Mouse (Mus musculus): Measurements from ENCODE around the gene Hist1h2bh. TPM values are rescaled to one million over a fixed set of nuclear protein-coding genes. Genes with fewer than 3 reads are reported as not detected.
A peak's percentile ranks its signal among the peaks of the same experiment; 100 is the strongest.
"Not testable (repeated sequence)": the region's sequence is repeated elsewhere in the genome, so short reads cannot be mapped to it uniquely, and the experiment has no call there.

Gene Hist1h2bh
- polyA plus RNA-seq, 1 experiment from 2014 or later, result 0.22 TPM

DNA sequence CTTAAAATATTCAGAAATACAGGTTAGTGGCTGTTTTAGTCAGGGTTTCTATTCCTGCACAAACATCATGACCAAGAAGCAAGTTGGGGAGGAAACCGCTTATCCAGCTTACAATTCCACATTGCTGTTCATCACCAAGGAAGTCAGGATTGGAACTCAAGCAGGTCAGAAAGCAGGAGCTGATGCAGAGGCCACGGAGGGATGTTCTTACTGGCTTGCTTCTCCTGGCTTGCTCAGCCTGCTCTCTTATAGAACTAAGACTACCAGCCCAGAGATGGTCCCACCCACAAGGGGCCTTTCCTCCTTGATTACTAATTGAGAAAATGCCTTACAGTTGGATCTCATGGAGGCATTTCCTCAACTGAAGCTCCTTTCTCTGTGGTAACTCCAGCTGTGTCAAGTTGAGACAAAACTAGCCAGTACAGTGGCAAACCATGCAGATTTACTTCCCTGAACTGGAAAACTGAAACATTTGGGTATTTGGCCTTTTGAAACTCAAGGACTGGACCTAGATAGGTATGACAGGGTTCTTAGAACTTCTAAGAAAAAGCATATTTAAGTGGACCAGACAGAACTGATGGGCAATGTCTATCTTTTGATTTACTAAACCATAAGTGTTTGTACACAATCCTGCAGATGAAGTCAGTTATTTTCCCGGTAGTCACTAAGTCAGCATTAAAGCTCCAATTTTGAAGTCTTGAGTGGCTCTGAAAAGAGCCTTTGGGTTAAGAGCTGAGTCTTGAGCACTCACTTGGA, 789 bp downstream of the Hist1h2bh start:
- peak overlapping the region; percentile 42 for H3K4me3 ChIP-seq (replicated peaks)
- H3K9me3 ChIP-seq (replicated peaks); H3K27me3 ChIP-seq (replicated peaks); ATAC-seq (ENCODE audit: low FRiP score); H3K4me1 ChIP-seq; H3K36me3 ChIP-seq: not testable (repeated sequence)
- WGBS, result 4% methylated on average over 3 of the region's 3 CpGs
- peak overlapping the region; percentile 49 for H3K9ac ChIP-seq (replicated peaks)
- H3K27ac ChIP-seq (replicated peaks), result peak overlapping the region; percentile 75
- peak overlapping the region; percentile 67 for H3K4me2 ChIP-seq

DNA sequence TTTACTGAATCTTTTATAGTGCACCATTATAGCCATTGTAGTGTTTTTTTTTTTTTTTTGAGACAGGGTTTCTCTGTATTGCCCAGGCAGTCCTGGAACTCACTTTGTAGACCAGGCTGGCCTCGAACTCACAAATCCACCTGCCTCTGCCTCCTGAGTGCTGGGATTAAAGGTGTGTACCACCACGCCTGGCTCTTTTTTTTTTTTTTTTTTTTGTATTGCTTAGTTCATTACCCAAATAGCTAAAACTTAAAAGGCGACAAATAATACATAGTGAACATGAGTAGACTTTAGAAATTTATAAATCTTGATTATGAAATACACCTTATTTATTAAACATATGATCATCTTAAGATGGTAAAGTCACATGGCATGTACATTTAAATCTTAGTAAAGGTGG, 1.7 kb downstream of the Hist1h2bh start:
- no peaks in the 10 kb centered on the region for H3K27me3 ChIP-seq (replicated peaks)
- H3K36me3 ChIP-seq, result no peaks in the 10 kb centered on the region
- no peak overlapping the region for H3K9ac ChIP-seq (replicated peaks)
- H3K4me2 ChIP-seq, result no peak overlapping the region
- 94% methylated on average over 3 of the region's 3 CpGs for WGBS
- H3K9me3 ChIP-seq (replicated peaks), result no peaks in the 10 kb centered on the region
- peaks cover 5% of the 10 kb centered on the region for H3K4me1 ChIP-seq
- no peak overlapping the region for H3K27ac ChIP-seq (replicated peaks)
- no peak for ATAC-seq (ENCODE audit: low FRiP score)
- H3K4me3 ChIP-seq (replicated peaks), result no peak overlapping the region

DNA sequence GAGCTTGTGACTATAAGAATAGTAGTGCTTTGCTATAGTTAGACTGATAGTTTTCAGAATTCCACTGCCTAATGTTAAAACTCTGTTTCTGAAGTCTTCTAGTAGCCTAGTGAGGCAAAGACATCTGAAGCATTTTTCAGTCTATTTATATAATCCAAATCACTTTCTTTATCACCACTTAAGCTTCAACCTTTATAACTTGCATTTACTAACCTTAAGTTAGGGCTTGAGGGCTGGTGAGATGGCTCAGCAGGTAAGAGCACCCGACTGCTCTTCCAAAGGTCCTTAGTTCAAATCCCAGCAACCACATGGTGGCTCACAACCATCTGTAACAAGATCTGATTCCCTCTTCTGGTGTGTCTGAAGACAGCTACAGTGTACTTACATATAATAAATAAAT, 3.4 kb downstream of the Hist1h2bh start:
- not testable (repeated sequence) for H3K9me3 ChIP-seq (replicated peaks); H3K27me3 ChIP-seq (replicated peaks); H3K4me3 ChIP-seq (replicated peaks); H3K27ac ChIP-seq (replicated peaks); H3K36me3 ChIP-seq; H3K4me1 ChIP-seq; H3K4me2 ChIP-seq; ATAC-seq (ENCODE audit: low FRiP score); H3K9ac ChIP-seq (replicated peaks)
- WGBS, result 73% methylated on average over 1 of the region's 1 CpGs

DNA sequence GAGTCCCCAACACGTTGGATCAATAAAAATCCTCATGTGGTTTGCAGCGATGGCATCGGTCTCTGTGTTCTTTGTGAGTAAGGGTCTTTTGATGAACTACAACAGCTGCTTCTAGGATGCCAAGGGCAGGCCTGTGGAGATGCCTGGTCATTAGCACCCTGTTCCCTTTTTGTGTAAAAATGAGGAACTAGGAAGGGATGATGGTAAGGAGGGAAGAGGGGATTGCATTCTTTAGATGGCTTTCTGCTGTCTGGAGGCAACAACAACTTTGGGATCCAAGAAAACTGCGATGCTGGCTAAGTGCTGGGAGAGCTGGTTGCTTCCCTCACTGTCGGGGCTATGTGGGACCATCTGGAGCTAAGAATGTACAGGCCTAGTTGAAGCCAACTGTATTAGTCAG, 4.9 kb downstream of the Hist1h2bh start:
- Histone ChIP-seq H3K27ac (replicated peaks) (no peak overlapping the region), H3K27me3 (replicated peaks) (no peaks in the 10 kb centered on the region), H3K4me1 (peaks cover 17% of the 10 kb centered on the region), H3K4me3 (replicated peaks) (no peak overlapping the region), H3K9me3 (replicated peaks) (no peaks in the 10 kb centered on the region), H3K36me3 (no peaks in the 10 kb centered on the region), H3K9ac (replicated peaks) (no peak overlapping the region), H3K4me2 (no peak overlapping the region)
- WGBS, result 74% methylated on average over 5 of the region's 5 CpGs
- no peak for ATAC-seq (ENCODE audit: low FRiP score)

DNA sequence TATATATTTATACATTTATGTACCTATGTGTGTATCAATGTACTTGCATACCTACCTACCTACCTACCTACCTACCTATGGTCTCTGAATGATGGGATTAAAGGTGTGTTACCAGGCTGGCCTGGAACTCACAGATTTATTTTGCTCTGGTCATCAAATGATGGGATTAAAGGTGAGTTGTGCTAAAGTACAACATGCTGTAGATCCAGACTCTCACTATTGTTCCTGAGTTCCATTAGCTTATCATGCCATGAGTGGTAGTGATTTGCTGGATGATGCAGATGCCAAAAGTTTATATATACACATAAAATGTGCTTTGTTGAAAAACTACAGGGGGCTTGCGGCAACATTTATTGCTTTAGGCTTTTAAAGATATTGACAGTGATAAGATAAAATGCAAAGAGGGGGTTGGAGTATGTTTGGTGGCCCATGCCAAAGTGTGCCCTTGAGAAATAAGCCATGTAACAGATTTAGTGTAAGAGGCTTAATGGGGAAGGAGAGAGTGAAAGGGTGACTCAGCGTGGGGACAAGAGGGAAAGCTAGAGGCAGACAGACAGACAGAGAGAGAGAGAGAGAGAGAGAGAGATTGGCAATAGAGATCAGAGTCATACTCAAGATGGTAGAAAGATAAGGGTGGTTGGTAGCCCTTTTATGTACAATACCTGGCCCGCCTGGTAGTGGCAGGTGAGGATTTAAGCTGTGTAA, 6.0 kb downstream of the Hist1h2bh start:
- H3K27ac ChIP-seq (replicated peaks), result no peak overlapping the region
- no peaks in the 10 kb centered on the region for H3K9me3 ChIP-seq (replicated peaks)
- H3K36me3 ChIP-seq, result no peaks in the 10 kb centered on the region
- no peak for ATAC-seq (ENCODE audit: low FRiP score)
- 76% methylated on average over 3 of the region's 3 CpGs for WGBS
- H3K4me1 ChIP-seq, result peaks cover 23% of the 10 kb centered on the region
- H3K4me2 ChIP-seq, result no peak overlapping the region; the same call in 1 of the 2 replicates
- no peaks in the 10 kb centered on the region for H3K27me3 ChIP-seq (replicated peaks)
- H3K4me3 ChIP-seq (replicated peaks), result no peak overlapping the region
- no peak overlapping the region for H3K9ac ChIP-seq (replicated peaks)

DNA sequence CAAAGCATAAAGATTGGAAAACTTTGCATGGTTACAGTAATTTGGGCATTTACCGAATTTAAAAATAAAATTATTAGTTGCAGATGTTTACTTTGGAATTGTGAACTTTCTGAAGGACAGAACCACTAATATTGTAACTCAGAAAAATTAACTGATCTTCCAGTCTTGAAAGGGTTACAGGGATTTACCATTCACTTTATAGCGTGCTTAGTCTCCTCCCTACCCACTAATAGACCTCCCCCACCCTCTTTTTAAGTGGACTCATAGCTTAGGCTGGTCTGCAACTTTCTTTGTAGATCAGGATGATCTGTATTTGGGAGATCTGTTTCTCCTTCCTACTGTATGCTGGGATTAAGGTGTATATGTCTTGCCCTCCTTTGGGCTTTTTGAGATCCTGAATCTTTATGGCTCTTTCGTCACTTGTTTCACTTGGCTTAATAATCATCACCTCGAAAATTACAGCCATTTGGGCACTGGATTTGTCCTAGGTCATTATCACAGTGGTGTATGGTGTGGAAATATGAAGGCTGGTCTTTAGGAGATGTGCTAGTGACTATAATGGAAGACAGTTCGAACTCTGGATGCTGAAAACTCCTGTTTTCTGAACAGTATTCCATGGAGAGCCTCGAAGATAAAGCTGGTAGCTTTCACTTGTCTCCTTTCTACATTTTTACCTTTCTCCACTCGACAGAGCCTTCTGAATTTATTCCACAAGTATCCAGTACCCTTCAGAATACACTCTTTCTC, 6.9 kb downstream of the Hist1h2bh start:
- ATAC-seq (ENCODE audit: low FRiP score), result no peak
- H3K9ac ChIP-seq (replicated peaks), result no peak overlapping the region; the same call in 1 of the 2 replicates
- H3K4me2 ChIP-seq, result peak overlapping the region; percentile 87
- peaks cover 26% of the 10 kb centered on the region for H3K4me1 ChIP-seq
- no peaks in the 10 kb centered on the region for H3K9me3 ChIP-seq (replicated peaks)
- no peaks in the 10 kb centered on the region for H3K27me3 ChIP-seq (replicated peaks)
- no peak overlapping the region for H3K27ac ChIP-seq (replicated peaks)
- peak overlapping the region; percentile 14 for H3K4me3 ChIP-seq (replicated peaks)
- 24% methylated on average over 7 of the region's 7 CpGs for WGBS
- H3K36me3 ChIP-seq, result no peaks in the 10 kb centered on the region

DNA sequence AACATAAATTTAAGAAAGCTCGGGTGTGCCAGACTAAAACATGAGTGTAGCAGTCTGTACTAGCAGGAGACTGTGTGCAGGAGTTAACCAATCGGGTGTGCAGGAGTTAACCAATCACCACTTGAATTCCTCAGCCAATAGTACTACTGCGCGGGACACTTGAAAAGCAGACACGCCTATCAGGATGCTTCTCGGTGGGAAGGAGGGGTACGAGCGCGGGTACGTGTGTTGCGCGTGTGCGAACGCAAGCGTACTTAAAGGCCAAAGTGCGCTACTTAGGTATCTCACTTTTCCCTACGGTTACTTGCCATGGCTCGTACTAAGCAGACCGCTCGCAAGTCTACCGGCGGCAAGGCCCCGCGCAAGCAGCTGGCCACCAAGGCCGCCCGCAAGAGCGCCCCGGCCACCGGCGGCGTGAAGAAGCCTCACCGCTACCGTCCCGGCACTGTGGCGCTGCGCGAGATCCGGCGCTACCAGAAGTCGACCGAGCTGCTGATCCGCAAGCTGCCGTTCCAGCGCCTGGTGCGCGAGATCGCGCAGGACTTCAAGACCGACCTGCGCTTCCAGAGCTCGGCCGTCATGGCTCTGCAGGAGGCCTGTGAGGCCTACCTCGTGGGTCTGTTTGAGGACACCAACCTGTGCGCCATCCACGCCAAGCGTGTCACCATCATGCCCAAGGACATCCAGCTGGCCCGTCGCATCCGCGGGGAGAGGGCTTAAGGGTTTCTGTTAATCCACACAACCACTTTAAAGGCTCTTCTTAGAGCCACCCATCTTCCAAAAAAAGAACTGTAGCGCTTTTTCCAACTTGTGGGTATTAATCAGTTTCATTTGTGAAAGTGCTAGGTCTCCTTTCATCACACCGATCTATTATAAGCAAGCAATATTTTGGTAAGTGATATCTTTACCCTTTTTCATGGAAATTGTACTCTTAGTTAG, 7.8 kb downstream of the Hist1h2bh start, which contains the start of gene Hist1h3g:
TSS of gene Hist1h3g (plus strand) at position 286 of the 939 bp plus-strand sequence.
- under 1% methylated on average over 52 of the region's 62 CpGs for WGBS
- H3K27me3 ChIP-seq (replicated peaks); H3K9me3 ChIP-seq (replicated peaks); H3K36me3 ChIP-seq: not testable (repeated sequence)
- peak within 1 kb of the TSS; percentile 40 for H3K9ac ChIP-seq (replicated peaks)
- peak within 1 kb of the TSS; percentile 87 for H3K4me2 ChIP-seq
- H3K4me1 ChIP-seq, result peaks cover 26% of the 10 kb centered on the region
- H3K4me3 ChIP-seq (replicated peaks), result peak within 1 kb of the TSS; percentile 56
- H3K27ac ChIP-seq (replicated peaks), result peak within 1 kb of the TSS; percentile 73
- peak; percentile 88 for ATAC-seq (ENCODE audit: low FRiP score)

DNA sequence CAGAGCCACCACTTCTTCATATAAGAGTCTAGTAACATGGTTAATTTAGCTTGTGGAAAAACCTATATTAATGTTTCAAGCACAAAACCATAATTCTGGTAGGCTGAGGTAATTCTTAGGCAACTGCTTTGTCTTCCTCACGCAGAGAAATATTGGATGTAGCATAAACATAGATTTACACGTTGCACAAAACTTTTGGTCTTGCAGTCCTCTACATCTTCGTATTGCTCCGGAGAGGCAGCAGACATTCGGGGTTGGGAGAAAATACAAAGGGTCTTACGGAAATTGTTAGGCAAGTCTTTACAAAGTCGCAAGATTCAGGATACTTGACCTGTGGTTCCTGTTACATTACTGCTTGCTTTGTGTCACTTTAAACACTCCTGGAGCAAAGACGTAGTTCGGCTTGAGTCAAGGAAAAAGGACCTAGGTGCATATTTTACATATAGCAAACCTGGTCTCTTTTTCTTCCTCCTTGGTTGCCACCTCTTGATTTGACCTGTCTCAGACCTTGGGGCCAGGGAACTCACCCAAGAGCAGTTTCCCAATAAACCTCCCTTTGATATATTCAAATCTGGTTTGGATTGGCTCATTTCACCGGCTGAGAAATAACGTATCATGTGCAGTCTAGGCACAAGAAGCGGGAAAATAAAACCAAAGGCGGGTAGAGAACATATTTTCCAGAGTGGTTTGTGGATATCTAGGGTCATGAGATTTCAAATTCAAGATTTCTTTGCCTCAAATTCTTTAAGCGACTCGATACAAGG, 8.6 kb downstream of the Hist1h2bh start:
- WGBS, result 1% methylated on average over 15 of the region's 15 CpGs
- peak overlapping the region; percentile 36 for H3K9ac ChIP-seq (replicated peaks)
- peak overlapping the region; percentile 56 for H3K4me3 ChIP-seq (replicated peaks)
- no peaks in the 10 kb centered on the region for H3K9me3 ChIP-seq (replicated peaks)
- no peak for ATAC-seq (ENCODE audit: low FRiP score)
- H3K27ac ChIP-seq (replicated peaks), result peak overlapping the region; percentile 73
- peaks cover 31% of the 10 kb centered on the region for H3K4me1 ChIP-seq
- H3K27me3 ChIP-seq (replicated peaks), result no peaks in the 10 kb centered on the region
- H3K36me3 ChIP-seq, result no peaks in the 10 kb centered on the region
- peak overlapping the region; percentile 87 for H3K4me2 ChIP-seq

DNA sequence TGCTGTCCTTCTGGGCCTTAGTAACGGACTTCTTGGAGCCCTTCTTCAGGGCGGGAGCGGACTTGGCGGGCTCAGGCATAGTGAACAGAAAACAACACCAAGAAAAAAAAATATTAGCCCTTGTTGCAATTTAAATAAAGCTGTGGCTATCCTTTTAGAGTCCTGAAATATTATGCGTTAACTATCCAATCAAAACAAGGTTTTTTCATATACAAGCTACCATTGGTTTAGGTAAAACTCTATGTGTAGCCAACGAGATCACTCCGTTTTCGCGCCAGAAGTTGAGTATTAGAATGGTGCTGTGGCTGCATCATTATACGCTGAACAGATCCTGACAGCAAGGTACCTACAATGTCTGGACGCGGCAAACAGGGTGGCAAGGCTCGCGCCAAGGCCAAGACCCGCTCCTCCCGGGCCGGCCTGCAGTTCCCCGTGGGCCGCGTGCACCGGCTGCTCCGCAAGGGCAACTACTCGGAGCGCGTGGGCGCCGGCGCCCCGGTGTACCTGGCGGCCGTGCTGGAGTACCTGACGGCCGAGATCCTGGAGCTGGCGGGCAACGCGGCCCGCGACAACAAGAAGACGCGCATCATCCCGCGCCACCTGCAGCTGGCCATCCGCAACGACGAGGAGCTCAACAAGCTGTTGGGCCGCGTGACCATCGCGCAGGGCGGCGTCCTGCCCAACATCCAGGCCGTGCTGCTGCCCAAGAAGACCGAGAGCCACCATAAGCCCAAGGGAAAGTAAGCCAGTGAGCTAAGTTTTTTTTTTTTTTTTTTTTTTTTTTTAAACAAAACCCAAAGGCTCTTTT, 9.4 kb downstream of the Hist1h2bh start, which contains the start of gene Hist1h2af:
TSS of gene Hist1h2af (plus strand) at position 347 of the 808 bp plus-strand sequence.
- under 1% methylated on average over 25 of the region's 53 CpGs for WGBS
- peaks cover 31% of the 10 kb centered on the region for H3K4me1 ChIP-seq
- H3K27me3 ChIP-seq (replicated peaks); H3K36me3 ChIP-seq; H3K9me3 ChIP-seq (replicated peaks): not testable (repeated sequence)
- H3K4me3 ChIP-seq (replicated peaks), result peak within 1 kb of the TSS; percentile 56
- H3K27ac ChIP-seq (replicated peaks), result peak within 1 kb of the TSS; percentile 77
- peak; percentile 25; the same call in 1 of the 2 replicates for ATAC-seq (ENCODE audit: low FRiP score)
- H3K4me2 ChIP-seq, result peak within 1 kb of the TSS; percentile 87
- peak within 1 kb of the TSS; percentile 40 for H3K9ac ChIP-seq (replicated peaks)

All from neural tube, embryonic 15.5 days (tissue).